Mouse (Mus musculus) cerebellum, adult 2 months (tissue): ENCODE measurements around the gene Zfp710. TPM values are rescaled to one million over a fixed set of nuclear protein-coding genes. Genes with fewer than 3 reads are reported as not detected.
A peak's percentile ranks its signal among the peaks of the same experiment; 100 is the strongest.

ENCODE experiments used
- DNase-seq, 2 experiments: peaks; one replicate each; pipeline ENCODE4 v3.0.0; 2021
- H3K27ac ChIP-seq: fragments of 200-500 bp; 2 replicates; pipeline ENCODE4 v1.5.1; 2012; ENCODE audit warnings: low read length, control low read depth, inconsistent platforms; ENCODE audit not compliant: insufficient read depth
- H3K27me3 ChIP-seq: fragments of 200-500 bp; 2 replicates; pipeline ENCODE4 v1.6.1; 2012; ENCODE audit warnings: inconsistent platforms, mild to moderate bottlenecking, low read length, moderate library complexity; ENCODE audit not compliant: control insufficient read depth, insufficient read depth
- H3K4me1 ChIP-seq: fragments of 200-500 bp; 2 replicates; pipeline ENCODE4 v1.6.1; 2011; ENCODE audit warnings: low read length; ENCODE audit not compliant: control insufficient read depth, insufficient read depth
- H3K4me3 ChIP-seq: fragments of 200-500 bp; replicated peaks from 2 replicates; pipeline ENCODE3; 2011; ENCODE audit warnings: mild to moderate bottlenecking, low read depth, low read length, control low read depth; ENCODE audit not compliant: insufficient read depth
- CTCF ChIP-seq: fragments of 200-500 bp; IDR thresholded peaks from 2 replicates; pipeline ENCODE4 v1.5.1; 2011; ENCODE audit warnings: low read depth, mild to moderate bottlenecking, control low read depth, low read length, moderate library complexity, borderline replicate concordance; ENCODE audit not compliant: insufficient read depth
- POLR2A ChIP-seq: fragments of 200-500 bp; IDR thresholded peaks from 2 replicates; pipeline ENCODE4 v1.6.1; 2011; ENCODE audit warnings: low read length, control low read depth, borderline replicate concordance; ENCODE audit not compliant: insufficient read depth
- WGBS: fragments of 180-500 bp; shearing (Covaris S2); methylation state at CpG from one replicate; pipeline ENCODE4 v1.1.7; 2018; 5-methylcytosine and 5-hydroxymethylcytosine counted together
- polyA plus RNA-seq: library from polyadenylated mRNA; depleted of rRNA; stranded (reverse); fragments of >200 nt; gene quantifications from 2 replicates; pipeline ENCODE4 v1.2.3, GENCODE M21; 2012

The Zfp710 gene
- polyA plus RNA-seq, 1 experiment, result 10.9 TPM

- no peak for DNase-seq
- TF ChIP-seq POLR2A, result no peak
- Histone ChIP-seq H3K27me3 (no peaks in the 10 kb centered on the region), H3K4me3 (no peak overlapping the region), H3K27ac (no peak overlapping the region), H3K4me1 (no peaks in the 10 kb centered on the region)
- 95% methylated on average over 16 of the region's 17 CpGs for WGBS
These were observed 5.8 kb upstream of the Zfp710 start for GRCm38 (mm10) chr7:80018506-80019452.

- TF ChIP-seq POLR2A (no peak), CTCF (peak; percentile 58; the same call in 1 of the 2 replicates)
- peak in 1 of 2 experiments; percentile 25 for DNase-seq
- Histone ChIP-seq H3K4me1 (peaks cover 3% of the 10 kb centered on the region; the same call in 1 of the 2 replicates), H3K4me3 (no peak overlapping the region), H3K27me3 (no peaks in the 10 kb centered on the region), H3K27ac (no peak overlapping the region)
- WGBS, result 49% methylated on average over 5 of the region's 5 CpGs
These were observed 786 bp upstream of the Zfp710 start for GRCm38 (mm10) chr7:80023621-80024435.

GRCm38 (mm10) chr7:80025391-80026117 lies 940 bp downstream of the Zfp710 start:
- no peak for DNase-seq
- H3K27me3 ChIP-seq, result no peaks in the 10 kb centered on the region
- H3K27ac ChIP-seq, result peak overlapping the region; percentile 41; the same call in 1 of the 2 replicates
- TF ChIP-seq POLR2A (no peak), CTCF (no peak)
- peak overlapping the region; percentile 56 for H3K4me3 ChIP-seq
- 3% methylated on average over 28 of the region's 28 CpGs for WGBS
- H3K4me1 ChIP-seq, result peaks cover 8% of the 10 kb centered on the region; the same call in 1 of the 2 replicates

GRCm38 (mm10) chr7:80026118-80026989 lies 1.7 kb downstream of the Zfp710 start:
- H3K27me3 ChIP-seq, result no peaks in the 10 kb centered on the region
- H3K4me3 ChIP-seq, result peak overlapping the region; percentile 64
- WGBS, result 2% methylated on average over 34 of the region's 59 CpGs
- H3K4me1 ChIP-seq, result peaks cover 8% of the 10 kb centered on the region; the same call in 1 of the 2 replicates
- peak overlapping the region; percentile 41; the same call in 1 of the 2 replicates for H3K27ac ChIP-seq
- TF ChIP-seq CTCF (no peak), POLR2A (no peak)
- peak; percentile 55 to 61 for DNase-seq

- Histone ChIP-seq H3K27me3 (no peaks in the 10 kb centered on the region), H3K27ac (no peak overlapping the region), H3K4me3 (peak overlapping the region; percentile 64), H3K4me1 (peaks cover 11% of the 10 kb centered on the region)
- WGBS, result 1% methylated on average over 60 of the region's 71 CpGs
- peak; percentile 56 to 60 for DNase-seq
- TF ChIP-seq CTCF (no peak), POLR2A (no peak)
These were observed 2.5 kb downstream of the Zfp710 start for GRCm38 (mm10) chr7:80026990-80027635.

GRCm38 (mm10) chr7:80027636-80028417 lies 3.2 kb downstream of the Zfp710 start:
- TF ChIP-seq CTCF, result no peak
- no peak for TF ChIP-seq POLR2A
- Histone ChIP-seq H3K4me3 (peak overlapping the region; percentile 64), H3K27ac (no peak overlapping the region), H3K4me1 (peaks cover 11% of the 10 kb centered on the region), H3K27me3 (no peaks in the 10 kb centered on the region)
- WGBS, result 17% methylated on average over 23 of the region's 23 CpGs
- DNase-seq, result peak; percentile 35 to 46
